Mouse (Mus musculus) E14TG2a.4 (cell line): ENCODE measurements around the gene Chst13.

Experiments
- H3K27me3 ChIP-seq: 2 replicates; pipeline ENCODE4 v1.6.1; 2014; ENCODE audit warnings: low read length, control low read depth; ENCODE audit not compliant: insufficient read depth
- H3K36me3 ChIP-seq: 2 replicates; pipeline ENCODE4 v1.6.1; 2014; ENCODE audit warnings: low read length, control low read depth; ENCODE audit not compliant: insufficient read depth
- H3K4me1 ChIP-seq: replicated peaks from 2 replicates; pipeline ENCODE4 v1.6.1; 2014; ENCODE audit warnings: low read depth, low read length, control low read depth
- H3K4me3 ChIP-seq: replicated peaks from 2 replicates; pipeline ENCODE4 v1.5.1; 2014; ENCODE audit warnings: mild to moderate bottlenecking, low read length
- H3K9me3 ChIP-seq: 2 replicates; pipeline ENCODE4 v1.6.1; 2014; ENCODE audit warnings: low read length, control low read depth
- CTCF ChIP-seq: conservative IDR thresholded peaks from 2 replicates; pipeline ENCODE4 v1.5.1; 2014; ENCODE audit warnings: low read length
- NANOG ChIP-seq: IDR thresholded peaks from 2 replicates; pipeline ENCODE4 v1.6.1; 2014; ENCODE audit warnings: borderline replicate concordance, low read length, mixed read lengths
- POU5F1 ChIP-seq: IDR thresholded peaks from 2 replicates; pipeline ENCODE4 v1.6.1; 2014; ENCODE audit warnings: low read length, borderline replicate concordance

Chst13 gene

DNA sequence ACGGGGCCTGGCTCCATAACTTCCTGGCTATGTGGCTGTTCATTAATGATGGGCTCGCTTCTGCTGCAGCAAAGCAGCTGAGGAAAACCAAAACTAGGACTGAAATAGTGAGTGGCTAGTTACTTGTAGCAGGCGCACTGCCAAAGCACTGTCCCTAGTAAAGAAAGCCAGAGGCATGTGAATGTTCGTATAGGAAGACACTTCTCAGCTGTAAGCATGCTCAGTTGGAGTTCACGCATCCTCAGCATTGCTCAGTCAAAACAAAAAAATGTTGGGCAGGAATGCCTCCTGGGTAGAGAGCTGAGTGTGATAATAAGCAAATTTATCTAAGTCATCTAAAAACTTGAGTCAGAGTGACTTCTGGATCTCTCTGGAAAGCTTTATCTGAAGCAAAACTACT lies 33.2 kb upstream of the Chst13 start:
- Histone ChIP-seq H3K4me3 (no peak overlapping the region), H3K4me1 (peaks cover 20% of the 10 kb centered on the region), H3K27me3 (peaks cover 18% of the 10 kb centered on the region), H3K9me3 (peaks cover 11% of the 10 kb centered on the region), H3K36me3 (no peaks in the 10 kb centered on the region)
- no peak for TF ChIP-seq NANOG

GRCm38 (mm10) chr6:90350011-90350410 lies 25.0 kb upstream of the Chst13 start:
- Histone ChIP-seq H3K4me3 (no peak overlapping the region), H3K4me1 (no peaks in the 10 kb centered on the region), H3K27me3 (peaks cover 11% of the 10 kb centered on the region; the same call in 1 of the 2 replicates), H3K9me3 (peaks cover 11% of the 10 kb centered on the region), H3K36me3 (no peaks in the 10 kb centered on the region)
- TF ChIP-seq POU5F1 (no peak), CTCF (no peak), NANOG (no peak)

- no peaks in the 10 kb centered on the region for H3K4me1 ChIP-seq
- H3K4me3 ChIP-seq: no peak overlapping the region
- TF ChIP-seq NANOG (no peak), POU5F1 (no peak), CTCF (no peak)
- peaks cover 11% of the 10 kb centered on the region for H3K27me3 ChIP-seq
- no peaks in the 10 kb centered on the region for H3K36me3 ChIP-seq
- H3K9me3 ChIP-seq: peaks cover 3% of the 10 kb centered on the region
These were observed 23.5 kb upstream of the Chst13 start for GRCm38 (mm10) chr6:90348500-90348899.

GRCm38 (mm10) chr6:90347183-90347582 lies 22.2 kb upstream of the Chst13 start:
- Histone ChIP-seq H3K27me3 (peaks cover 11% of the 10 kb centered on the region), H3K9me3 (no peaks in the 10 kb centered on the region), H3K4me3 (no peak overlapping the region), H3K4me1 (no peaks in the 10 kb centered on the region), H3K36me3 (no peaks in the 10 kb centered on the region)
- TF ChIP-seq CTCF (no peak), POU5F1 (no peak), NANOG (no peak)

- Histone ChIP-seq H3K36me3 (no peaks in the 10 kb centered on the region), H3K27me3 (peaks cover 2% of the 10 kb centered on the region; the same call in 1 of the 2 replicates), H3K4me1 (no peaks in the 10 kb centered on the region), H3K9me3 (no peaks in the 10 kb centered on the region), H3K4me3 (no peak overlapping the region)
- TF ChIP-seq CTCF: no peak
- TF ChIP-seq POU5F1: no peak
- TF ChIP-seq NANOG: no peak
These were observed 17.4 kb upstream of the Chst13 start for GRCm38 (mm10) chr6:90342343-90342742.

DNA sequence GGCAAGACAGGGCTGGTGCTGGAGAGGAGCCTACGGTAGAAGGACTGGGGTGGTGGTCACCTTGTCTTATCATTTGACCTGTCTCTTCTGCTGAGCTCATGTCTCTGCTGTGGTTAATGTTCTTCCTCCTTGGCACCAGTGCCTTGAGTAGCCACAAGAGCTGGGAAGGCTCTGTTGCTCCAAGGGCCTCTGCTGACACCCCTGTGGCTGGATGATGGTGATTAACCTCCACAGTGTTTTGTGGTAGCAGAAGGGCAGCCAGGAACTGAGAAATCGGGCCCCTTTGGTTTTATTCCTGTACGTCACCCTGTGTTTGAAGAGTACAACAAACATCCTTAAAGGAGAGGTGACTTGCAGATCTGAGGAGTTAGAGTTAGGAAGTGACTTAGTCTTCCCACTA lies 9.3 kb upstream of the Chst13 start:
- no peaks in the 10 kb centered on the region for H3K36me3 ChIP-seq
- TF ChIP-seq POU5F1 (no peak), CTCF (no peak), NANOG (no peak)
- H3K4me1 ChIP-seq: no peaks in the 10 kb centered on the region
- H3K27me3 ChIP-seq: peaks cover 4% of the 10 kb centered on the region; the same call in 1 of the 2 replicates
- peaks cover 17% of the 10 kb centered on the region for H3K9me3 ChIP-seq
- H3K4me3 ChIP-seq: no peak overlapping the region

GRCm38 (mm10) chr6:90332561-90333425 lies 7.8 kb upstream of the Chst13 start, which contains the start of gene Uroc1:
TSS of gene Uroc1 (plus strand) at chr6:90333284.
- Histone ChIP-seq H3K4me1 (no peaks in the 10 kb centered on the region), H3K36me3 (no peaks in the 10 kb centered on the region), H3K9me3 (peaks cover 17% of the 10 kb centered on the region), H3K27me3 (peaks cover 4% of the 10 kb centered on the region; the same call in 1 of the 2 replicates), H3K4me3 (no peak within 1 kb of the TSS)
- TF ChIP-seq NANOG (no peak), CTCF (no peak)

GRCm38 (mm10) chr6:90329953-90330352 lies 5.0 kb upstream of the Chst13 start:
- H3K27me3 ChIP-seq: peaks cover 27% of the 10 kb centered on the region
- TF ChIP-seq CTCF (no peak), POU5F1 (no peak), NANOG (no peak)
- H3K36me3 ChIP-seq: no peaks in the 10 kb centered on the region
- no peak overlapping the region for H3K4me3 ChIP-seq
- H3K9me3 ChIP-seq: peaks cover 17% of the 10 kb centered on the region
- peaks cover 8% of the 10 kb centered on the region for H3K4me1 ChIP-seq
